Mouse (Mus musculus) hindbrain, embryonic 11.5 days (tissue): ENCODE results near the gene Dync1li2. TPM values are rescaled to one million over a fixed set of nuclear protein-coding genes. Genes with fewer than 3 reads are reported as not detected.

ENCODE experiments used
- ATAC-seq: fragments of 200-750 bp; cut with Nextera tagmentation; 2 replicates; pipeline ENCODE4 v1.8.0; 2017; ENCODE audit warnings: mild to moderate bottlenecking, moderate TSS enrichment, moderate library complexity; ENCODE audit not compliant: low FRiP score
- DNase-seq: peaks from one replicate; pipeline ENCODE4 v3.0.0-alpha.2; 2015; ENCODE audit warnings: low spot score
- H3K27ac ChIP-seq: fragments of 300-500 bp; sonication (generic); 2 replicates; pipeline ENCODE4 v1.5.1; 2014; ENCODE audit warnings: mild to moderate bottlenecking, low read depth, low read length
- H3K27me3 ChIP-seq: fragments of 300-500 bp; sonication (generic); 2 replicates; pipeline ENCODE4 v1.6.1; 2014; ENCODE audit warnings: mild to moderate bottlenecking, low read length, moderate library complexity, mixed read lengths; ENCODE audit not compliant: control insufficient read depth, insufficient read depth
- H3K36me3 ChIP-seq: fragments of 300-500 bp; sonication (generic); 2 replicates; pipeline ENCODE4 v1.6.1; 2014; ENCODE audit warnings: mild to moderate bottlenecking, low read length, moderate library complexity, mixed read lengths; ENCODE audit not compliant: control insufficient read depth, insufficient read depth
- H3K4me1 ChIP-seq: fragments of 300-500 bp; sonication (generic); replicated peaks from 2 replicates; pipeline ENCODE4 v1.6.1; 2014; ENCODE audit warnings: low read length, mixed read lengths; ENCODE audit not compliant: control insufficient read depth, insufficient read depth
- H3K4me2 ChIP-seq: fragments of 300-500 bp; sonication (generic); replicated peaks from 2 replicates; pipeline ENCODE4 v1.6.1; 2014; ENCODE audit warnings: mild to moderate bottlenecking, low read depth, low read length
- H3K4me3 ChIP-seq: fragments of 300-500 bp; sonication (generic); 2 replicates; pipeline ENCODE4 v1.5.1; 2014; ENCODE audit warnings: low read depth, low read length
- H3K9ac ChIP-seq: fragments of 300-500 bp; sonication (generic); 2 replicates; pipeline ENCODE4 v1.6.1; 2014; ENCODE audit warnings: low read depth, low read length
- H3K9me3 ChIP-seq: fragments of 300-500 bp; sonication (generic); 2 replicates; pipeline ENCODE4 v1.6.1; 2016; ENCODE audit warnings: low read length; ENCODE audit not compliant: control insufficient read depth
- WGBS: fragments of 180-500 bp; shearing (Covaris S2); extraction: QIAGEN DNeasy Blood & Tissue Kit; methylation state at CpG from one replicate; pipeline ENCODE4 v1.1.7; 2014; 5-methylcytosine and 5-hydroxymethylcytosine counted together
- polyA plus RNA-seq: library from polyadenylated mRNA; unstranded; fragments of >200 nt; fragmentation: Nextera tagmentation; extraction: Ambion mirVana; gene quantifications from 2 replicates; pipeline ENCODE4 v1.2.1, GENCODE M21; 2014

Dync1li2 gene
- polyA plus RNA-seq = 95.4 and 96.4 TPM in 2 replicates

DNA sequence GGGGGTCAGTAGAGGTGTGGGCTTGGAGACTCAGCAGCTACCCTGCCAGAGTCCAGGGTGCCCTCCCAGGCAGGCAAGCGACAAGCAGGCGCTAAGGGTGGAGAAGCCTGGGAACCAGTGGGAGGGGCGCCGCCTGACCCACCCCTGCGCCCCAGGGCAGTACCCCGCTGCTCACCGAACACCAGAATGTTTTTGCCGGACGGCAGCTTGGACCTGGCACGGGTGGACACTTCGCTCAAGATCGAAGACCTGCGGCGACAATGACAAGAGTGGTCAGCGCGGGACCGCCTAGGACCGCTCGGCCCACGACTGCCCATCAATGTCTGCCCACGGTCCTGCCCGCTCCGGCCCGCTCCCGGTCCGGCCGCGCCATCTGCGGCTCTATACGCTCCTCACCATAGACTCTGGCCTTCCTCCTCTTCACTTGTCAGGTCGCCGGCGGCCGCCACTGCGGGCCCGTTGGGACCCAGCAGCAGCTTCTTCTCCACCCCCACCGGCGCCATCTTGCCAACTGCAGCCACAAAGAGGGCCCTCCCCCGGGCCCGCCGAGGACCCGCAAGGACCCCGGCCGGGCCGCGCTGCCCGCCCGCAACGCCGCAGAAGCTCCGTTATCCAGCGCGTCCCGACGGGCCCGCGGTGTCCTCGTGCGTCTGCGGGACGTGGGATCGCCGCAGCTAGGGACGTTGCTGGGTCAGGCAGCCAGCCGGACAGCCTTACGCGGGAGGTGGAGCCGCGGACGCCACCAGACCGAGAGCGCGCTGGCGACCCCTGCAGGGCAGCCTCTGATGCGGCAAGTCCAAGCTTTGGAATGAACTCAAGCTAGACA lies at the start of gene Dync1li2:
Gene Dync1li2, minus strand, starts transcription at position 749 of the 826 bp plus-strand sequence.
- Histone ChIP-seq H3K9ac (peak within 1 kb of the TSS; percentile 95), H3K4me3 (peak within 1 kb of the TSS; percentile 85), H3K27me3 (no peaks in the 10 kb centered on the region), H3K9me3 (no peaks in the 10 kb centered on the region), H3K4me2 (peak within 1 kb of the TSS; percentile 72), H3K36me3 (peaks cover 4% of the 10 kb centered on the region; the same call in 1 of the 2 replicates), H3K27ac (peak within 1 kb of the TSS; percentile 91), H3K4me1 (no peaks in the 10 kb centered on the region)
- WGBS = under 1% methylated on average over 75 of the region's 75 CpGs
- peak; percentile 93 for DNase-seq
- peak; percentile 89 for ATAC-seq

- ATAC-seq = no peak
- no peaks in the 10 kb centered on the region for H3K36me3 ChIP-seq
- no peak overlapping the region for H3K27ac ChIP-seq
- no peak for DNase-seq
- no peak overlapping the region for H3K4me2 ChIP-seq
- WGBS = 62% methylated on average over 1 of the region's 1 CpGs
- H3K4me1 ChIP-seq = no peaks in the 10 kb centered on the region
- no peak overlapping the region for H3K4me3 ChIP-seq
- no peak overlapping the region for H3K9ac ChIP-seq
- no peaks in the 10 kb centered on the region for H3K9me3 ChIP-seq
- H3K27me3 ChIP-seq = no peaks in the 10 kb centered on the region
Observed at GRCm38 (mm10) chr8:104479091-104479490, 36.2 kb upstream of the Dync1li2 start.

DNA sequence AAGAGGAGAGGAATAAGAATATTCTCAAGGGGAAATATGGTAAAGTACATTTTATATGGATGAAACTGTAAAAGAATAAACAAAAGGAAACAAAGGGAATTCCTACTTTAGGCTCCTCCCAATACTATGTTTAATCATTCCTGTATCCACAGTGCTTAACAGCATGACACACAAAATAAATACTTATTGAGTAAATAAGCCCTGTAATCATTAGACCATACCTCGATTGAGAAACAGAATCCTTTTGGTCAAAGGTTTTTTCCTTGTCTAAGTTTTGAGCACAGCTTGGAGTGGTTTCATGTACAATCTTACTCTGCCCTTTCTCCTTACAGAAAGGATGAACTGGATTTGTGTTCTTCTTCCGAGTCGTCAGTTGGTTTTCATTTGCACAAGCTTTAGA lies 29.6 kb upstream of the Dync1li2 start:
- DNase-seq (no peak), ATAC-seq (no peak)
- H3K9me3 ChIP-seq = no peaks in the 10 kb centered on the region
- no peaks in the 10 kb centered on the region for H3K36me3 ChIP-seq
- no peak overlapping the region for H3K4me3 ChIP-seq
- no peaks in the 10 kb centered on the region for H3K4me1 ChIP-seq
- H3K27me3 ChIP-seq = no peaks in the 10 kb centered on the region
- no peak overlapping the region for H3K9ac ChIP-seq
- H3K4me2 ChIP-seq = no peak overlapping the region
- WGBS = 77% methylated on average over 3 of the region's 3 CpGs
- no peak overlapping the region for H3K27ac ChIP-seq

GRCm38 (mm10) chr8:104467463-104467862 lies 24.6 kb upstream of the Dync1li2 start:
- Histone ChIP-seq H3K4me3 (no peak overlapping the region), H3K4me1 (no peaks in the 10 kb centered on the region), H3K27me3 (no peaks in the 10 kb centered on the region), H3K9ac (no peak overlapping the region), H3K4me2 (no peak overlapping the region), H3K36me3 (no peaks in the 10 kb centered on the region), H3K9me3 (no peaks in the 10 kb centered on the region), H3K27ac (no peak overlapping the region)
- DNase-seq (no peak), ATAC-seq (no peak)
- WGBS = 73% methylated on average over 2 of the region's 2 CpGs

- ATAC-seq (no peak), DNase-seq (no peak)
- Histone ChIP-seq H3K36me3 (no peaks in the 10 kb centered on the region), H3K27me3 (no peaks in the 10 kb centered on the region), H3K4me2 (no peak overlapping the region), H3K4me1 (no peaks in the 10 kb centered on the region), H3K4me3 (no peak overlapping the region), H3K9ac (no peak overlapping the region), H3K27ac (no peak overlapping the region), H3K9me3 (no peaks in the 10 kb centered on the region)
- WGBS = 98% methylated on average over 3 of the region's 3 CpGs
Observed at GRCm38 (mm10) chr8:104452177-104452576, 9.3 kb upstream of the Dync1li2 start.

GRCm38 (mm10) chr8:104448796-104449195 lies 5.9 kb upstream of the Dync1li2 start:
- Histone ChIP-seq H3K27me3 (no peaks in the 10 kb centered on the region), H3K9me3 (no peaks in the 10 kb centered on the region), H3K9ac (no peak overlapping the region), H3K36me3 (no peaks in the 10 kb centered on the region), H3K4me2 (no peak overlapping the region), H3K4me1 (no peaks in the 10 kb centered on the region), H3K4me3 (no peak overlapping the region), H3K27ac (no peak overlapping the region)
- 87% methylated on average over 3 of the region's 3 CpGs for WGBS
- ATAC-seq (no peak), DNase-seq (no peak)

- WGBS = 80% methylated on average over 3 of the region's 3 CpGs
- Histone ChIP-seq H3K27me3 (no peaks in the 10 kb centered on the region), H3K36me3 (no peaks in the 10 kb centered on the region), H3K9ac (no peak overlapping the region), H3K4me2 (no peak overlapping the region), H3K9me3 (no peaks in the 10 kb centered on the region), H3K27ac (no peak overlapping the region), H3K4me1 (no peaks in the 10 kb centered on the region), H3K4me3 (no peak overlapping the region)
- ATAC-seq = no peak
- DNase-seq = no peak
Observed at GRCm38 (mm10) chr8:104446016-104446415, 3.2 kb upstream of the Dync1li2 start.

DNA sequence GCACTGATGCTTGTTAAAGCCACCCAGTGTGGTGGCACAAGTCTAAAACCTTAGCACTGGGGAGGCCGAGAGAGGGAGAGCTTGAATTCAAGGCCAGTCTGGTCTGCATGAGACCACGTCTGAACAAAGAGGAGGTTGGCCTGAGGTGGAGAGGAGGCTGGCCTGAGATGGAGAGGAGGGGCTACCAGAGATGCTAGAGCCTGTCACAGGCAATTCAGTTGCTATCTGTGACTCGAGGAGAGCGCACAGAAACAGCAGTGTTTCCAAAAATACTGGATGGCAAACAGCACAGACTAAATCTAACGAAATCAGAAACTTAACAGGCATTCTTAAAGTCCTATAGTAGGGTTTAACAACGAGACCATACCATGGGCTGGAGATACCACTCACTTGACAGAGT lies 2.4 kb upstream of the Dync1li2 start:
- Histone ChIP-seq H3K4me1 (no peaks in the 10 kb centered on the region), H3K36me3 (no peaks in the 10 kb centered on the region), H3K9me3 (no peaks in the 10 kb centered on the region), H3K27me3 (no peaks in the 10 kb centered on the region), H3K27ac (no peak overlapping the region), H3K4me3 (no peak overlapping the region), H3K4me2 (no peak overlapping the region), H3K9ac (no peak overlapping the region)
- no peak for DNase-seq
- ATAC-seq = no peak
- WGBS = 62% methylated on average over 6 of the region's 6 CpGs

GRCm38 (mm10) chr8:104443125-104443679 lies 355 bp upstream of the Dync1li2 start:
- H3K4me3 ChIP-seq = peak overlapping the region; percentile 85
- no peaks in the 10 kb centered on the region for H3K4me1 ChIP-seq
- peaks cover 4% of the 10 kb centered on the region; the same call in 1 of the 2 replicates for H3K36me3 ChIP-seq
- H3K27me3 ChIP-seq = no peaks in the 10 kb centered on the region
- WGBS = 62% methylated on average over 7 of the region's 7 CpGs
- ATAC-seq (peak; percentile 62), DNase-seq (no peak)
- no peak overlapping the region for H3K4me2 ChIP-seq
- no peak overlapping the region for H3K9ac ChIP-seq
- H3K9me3 ChIP-seq = no peaks in the 10 kb centered on the region
- H3K27ac ChIP-seq = no peak overlapping the region
